Mouse (Mus musculus) ES-E14 (cell line): ENCODE data around the gene Meaf6. TPM values are rescaled to one million over a fixed set of nuclear protein-coding genes. Genes with fewer than 3 reads are reported as not detected.
A peak's percentile ranks its signal among the peaks of the same experiment; 100 is the strongest.

ENCODE experiments used
- DNase-seq: peaks from one replicate; pipeline ENCODE4 v3.0.0-alpha.2; 2013; ENCODE audit warnings: low read depth, low spot score
- H3K27ac ChIP-seq: 2 replicates; pipeline ENCODE4 v1.5.1; 2012; ENCODE audit warnings: low read depth, mild to moderate bottlenecking, low read length, moderate library complexity, mixed read lengths; ENCODE audit not compliant: poor library complexity, insufficient read depth, severe bottlenecking
- H3K36me3 ChIP-seq: 2 replicates; pipeline ENCODE4 v1.6.1; 2012; ENCODE audit warnings: mild to moderate bottlenecking, low read length, moderate library complexity, mixed read lengths; ENCODE audit not compliant: control insufficient read depth, poor library complexity, insufficient read depth, severe bottlenecking
- H3K4me1 ChIP-seq, 2 experiments: fragments of 150-350 bp in 1 of 2; sonication (generic) in 1 of 2; 2 replicates each; pipeline ENCODE4 v1.6.1; 2012; ENCODE audit warnings: low read length in 2 of 2, mild to moderate bottlenecking in 1 of 2, mixed read lengths in 1 of 2; ENCODE audit not compliant: control insufficient read depth in 2 of 2, insufficient read depth in 2 of 2, poor library complexity in 1 of 2
- H3K4me3 ChIP-seq, 2 experiments: fragments of 150-350 bp in 1 of 2; sonication (generic) in 1 of 2; 2 replicates each; pipeline ENCODE4 v1.5.1; 2012; ENCODE audit warnings: low read length in 2 of 2, low read depth in 1 of 2, mild to moderate bottlenecking in 1 of 2, mixed read lengths in 1 of 2; ENCODE audit not compliant: insufficient read depth in 1 of 2, poor library complexity in 1 of 2, severe bottlenecking in 1 of 2
- H3K9ac ChIP-seq: 2 replicates; pipeline ENCODE4 v1.6.1; 2012; ENCODE audit warnings: low read depth, mild to moderate bottlenecking, low read length, mixed read lengths; ENCODE audit not compliant: poor library complexity, insufficient read depth, severe bottlenecking
- H3K9me3 ChIP-seq: fragments of 150-350 bp; sonication (generic); 2 replicates; pipeline ENCODE4 v1.6.1; 2012; ENCODE audit warnings: low read depth, mild to moderate bottlenecking, low read length; ENCODE audit not compliant: control insufficient read depth, insufficient read depth
- CHD2 ChIP-seq: IDR thresholded peaks from 2 replicates; pipeline ENCODE4 v1.6.1; 2014; ENCODE audit warnings: mild to moderate bottlenecking, low read depth, low read length, inconsistent platforms
- HCFC1 ChIP-seq: IDR thresholded peaks from 2 replicates; pipeline ENCODE4 v1.6.1; 2012; ENCODE audit warnings: low read length, inconsistent platforms, borderline replicate concordance; ENCODE audit not compliant: insufficient read depth
- MAFK ChIP-seq: IDR thresholded peaks from 2 replicates; pipeline ENCODE4 v1.6.1; 2014; ENCODE audit warnings: mild to moderate bottlenecking, low read depth, low read length, inconsistent platforms; ENCODE audit not compliant: insufficient read depth
- ZC3H11A ChIP-seq: IDR thresholded peaks from 2 replicates; pipeline ENCODE4 v1.6.1; 2012; ENCODE audit warnings: low read depth, mild to moderate bottlenecking, inconsistent platforms, low read length, borderline replicate concordance
- ZNF384 ChIP-seq: IDR thresholded peaks from 2 replicates; pipeline ENCODE4 v1.6.1; 2012; ENCODE audit warnings: low read depth, low read length, inconsistent platforms
- in situ Hi-C, 2 experiments: fragments of 600-800 bp; cut with MboI; formaldehyde crosslinking; loops; one replicate each; pipeline ENCODE4 v1.15.1; 2025; ENCODE audit warnings: low sequenced_read_pairs in 2 of 2, inconsistent platforms in 1 of 2; ENCODE audit not compliant: unreplicated experiment in 2 of 2
- total RNA-seq: library from RNA; depleted of rRNA; stranded (reverse); fragments of 300-350 nt; gene quantifications from 2 replicates; pipeline ENCODE4 v1.2.3, GENCODE M21; 2012

Meaf6 gene
- total RNA-seq, 1 experiment = 25.0 TPM

- Histone ChIP-seq H3K4me1 (peaks cover 0 to 26% of the 10 kb centered on the region in 2 experiments; a peak in 3 of 4 replicates), H3K9ac (no peak overlapping the region), H3K36me3 (no peaks in the 10 kb centered on the region), H3K4me3 (no peak overlapping the region), H3K27ac (peak overlapping the region; percentile 63; the same call in 1 of the 2 replicates), H3K9me3 (no peaks in the 10 kb centered on the region)
- no peak for TF ChIP-seq MAFK
- TF ChIP-seq CHD2 = no peak
- TF ChIP-seq HCFC1 = no peak
- no peak for TF ChIP-seq ZC3H11A
- TF ChIP-seq ZNF384 = no peak
- in situ Hi-C loops = no loop called here
- no peak for DNase-seq
Observed at GRCm38 (mm10) chr4:125144627-125145026, 59.7 kb downstream of the Meaf6 start.

- in situ Hi-C loops = no loop called here
- Histone ChIP-seq H3K9ac (no peak overlapping the region), H3K4me3 (peak overlapping the region in 1 of 2 experiments; percentile 14; a peak in 1 of 4 replicates), H3K27ac (peak overlapping the region; percentile 63; the same call in 1 of the 2 replicates), H3K36me3 (no peaks in the 10 kb centered on the region), H3K9me3 (no peaks in the 10 kb centered on the region), H3K4me1 (peaks cover 0 to 26% of the 10 kb centered on the region in 2 experiments; a peak in 3 of 4 replicates)
- TF ChIP-seq MAFK = no peak
- TF ChIP-seq ZNF384 = no peak
- TF ChIP-seq CHD2 = no peak
- no peak for TF ChIP-seq HCFC1
- TF ChIP-seq ZC3H11A = no peak
- no peak for DNase-seq
Observed at GRCm38 (mm10) chr4:125145213-125145612, 60.3 kb downstream of the Meaf6 start.

- TF ChIP-seq MAFK (no peak), ZNF384 (no peak), HCFC1 (no peak), CHD2 (no peak), ZC3H11A (no peak)
- Histone ChIP-seq H3K27ac (no peak overlapping the region), H3K4me3 (no peak overlapping the region), H3K36me3 (no peaks in the 10 kb centered on the region), H3K9me3 (no peaks in the 10 kb centered on the region), H3K4me1 (peaks cover 0 to 26% of the 10 kb centered on the region in 2 experiments; a peak in 3 of 4 replicates), H3K9ac (no peak overlapping the region)
- in situ Hi-C loops = no loop called here
- DNase-seq = no peak
Observed at GRCm38 (mm10) chr4:125147970-125148369, 63.0 kb downstream of the Meaf6 start.

- Histone ChIP-seq H3K9ac (no peak overlapping the region), H3K4me1 (peaks cover 2 to 22% of the 10 kb centered on the region in 2 experiments; a peak in 2 of 4 replicates), H3K36me3 (no peaks in the 10 kb centered on the region), H3K27ac (no peak overlapping the region), H3K9me3 (no peaks in the 10 kb centered on the region), H3K4me3 (no peak overlapping the region)
- in situ Hi-C loops = no loop called here
- no peak for DNase-seq
- no peak for TF ChIP-seq HCFC1
- no peak for TF ChIP-seq ZNF384
- no peak for TF ChIP-seq CHD2
- TF ChIP-seq ZC3H11A = no peak
- TF ChIP-seq MAFK = no peak
Observed at GRCm38 (mm10) chr4:125149460-125149859, 64.5 kb downstream of the Meaf6 start.

- peaks cover 2 to 7% of the 10 kb centered on the region in 2 experiments; a peak in 1 of 4 replicates for H3K4me1 ChIP-seq
- H3K9ac ChIP-seq = no peak overlapping the region
- no peak overlapping the region for H3K27ac ChIP-seq
- no peak for DNase-seq
- no peak overlapping the region for H3K4me3 ChIP-seq
- H3K9me3 ChIP-seq = no peaks in the 10 kb centered on the region
- TF ChIP-seq CHD2 (no peak), MAFK (no peak), ZNF384 (no peak), HCFC1 (no peak), ZC3H11A (no peak)
- H3K36me3 ChIP-seq = no peaks in the 10 kb centered on the region
- in situ Hi-C loops = no loop called here
Observed at GRCm38 (mm10) chr4:125152469-125152868, 67.5 kb downstream of the Meaf6 start.
